Mouse (Mus musculus): ENCODE results near the gene Atp6v0a4. TPM values are rescaled to one million over a fixed set of nuclear protein-coding genes. Genes with fewer than 3 reads are reported as not detected.

The Atp6v0a4 gene
- total RNA-seq, 1 experiment, result 2.7 TPM

DNA sequence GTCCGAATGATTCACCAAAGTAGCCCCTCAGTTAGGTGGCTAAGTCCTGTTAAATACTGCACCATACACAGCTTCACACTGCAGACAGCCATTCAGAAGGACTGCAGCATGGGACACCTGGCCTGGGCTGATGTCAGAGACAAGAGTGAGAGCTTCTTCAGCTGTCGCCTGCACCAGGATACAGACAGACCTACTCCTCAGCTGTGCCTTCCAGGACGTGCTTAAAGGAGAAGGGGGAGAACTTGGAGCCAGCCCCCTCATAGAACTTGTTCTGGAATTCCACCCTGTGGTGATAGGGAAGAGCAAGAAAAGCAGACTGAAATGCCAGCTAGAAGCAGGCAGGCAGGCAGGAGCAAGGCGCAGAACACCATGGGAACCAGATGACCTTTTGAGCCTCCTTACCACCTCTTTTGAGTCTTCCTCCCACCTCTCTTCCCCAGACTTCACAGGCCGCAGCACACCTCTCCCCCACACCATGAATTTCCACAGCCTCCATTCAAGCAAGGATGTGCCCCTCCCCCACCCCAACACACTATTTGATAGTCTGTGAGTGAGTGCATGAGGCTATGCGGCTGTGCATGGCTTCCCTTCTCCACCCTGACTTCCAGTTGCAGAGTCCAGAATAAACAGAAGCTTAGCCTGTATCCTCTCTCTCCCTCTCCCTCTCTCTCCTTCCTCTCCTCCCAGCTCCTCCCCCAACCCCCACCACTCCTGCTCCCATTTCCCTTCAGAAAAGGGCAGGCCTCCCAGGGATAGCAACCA is 75.4 kb downstream of the Atp6v0a4 start:
- Histone ChIP-seq H3K9me3 (ENCODE audit: control insufficient read depth, insufficient read depth, low read depth, low read length) (no peaks in the 10 kb centered on the region), H3K4me1 (ENCODE audit: control insufficient read depth in 2 of 2, insufficient read depth in 2 of 2, low read length in 2 of 2, poor library complexity in 1 of 2) (peaks cover 0 to 5% of the 10 kb centered on the region in 2 experiments; a peak in 2 of 4 replicates), H3K36me3 (ENCODE audit: control insufficient read depth, insufficient read depth, low read length, poor library complexity, severe bottlenecking) (no peaks in the 10 kb centered on the region), H3K27ac (ENCODE audit: insufficient read depth, low read depth, low read length, poor library complexity, severe bottlenecking) (no peak overlapping the region), H3K9ac (ENCODE audit: insufficient read depth, low read depth, low read length, poor library complexity, severe bottlenecking) (no peak overlapping the region), H3K4me3 (ENCODE audit: insufficient read depth in 1 of 2, low read depth in 1 of 2, low read length in 2 of 2, poor library complexity in 1 of 2, severe bottlenecking in 1 of 2) (no peak overlapping the region)
- in situ Hi-C loops (cut with MboI; ENCODE audit: low sequenced_read_pairs in 2 of 2, unreplicated experiment in 2 of 2), result no loop called here
- TF ChIP-seq ZNF384 (IDR thresholded peaks at IDR 0.05; ENCODE audit: low read depth, low read length) (no peak), ZC3H11A (IDR thresholded peaks at IDR 0.05; ENCODE audit: borderline replicate concordance, low read depth, low read length) (no peak), CHD2 (IDR thresholded peaks at IDR 0.05; ENCODE audit: low read depth, low read length) (no peak), HCFC1 (IDR thresholded peaks at IDR 0.05; ENCODE audit: borderline replicate concordance, insufficient read depth, low read length) (no peak)
- no peak for DNase-seq (ENCODE audit: low read depth, low spot score)

DNA sequence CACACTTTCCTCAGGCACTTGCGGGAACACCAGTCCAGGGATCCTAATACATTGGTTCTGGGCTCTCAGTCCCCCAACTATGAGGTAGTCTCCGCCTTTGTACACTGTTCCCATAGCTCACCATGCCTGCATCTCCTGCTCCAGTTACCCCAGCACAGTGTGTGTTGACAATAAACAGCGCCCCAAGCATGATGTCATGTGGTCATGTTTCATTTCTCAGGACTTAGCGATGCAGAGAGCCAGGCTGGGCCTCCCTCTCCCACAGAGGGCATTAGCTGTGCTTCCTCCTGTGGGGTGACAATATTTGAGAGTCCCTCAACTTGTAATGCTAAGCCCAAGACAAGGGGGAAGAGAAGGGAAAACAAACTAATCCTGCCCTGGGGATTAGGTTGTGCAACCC is 76.4 kb downstream of the Atp6v0a4 start:
- Histone ChIP-seq H3K36me3 (ENCODE audit: control insufficient read depth, insufficient read depth, low read length, poor library complexity, severe bottlenecking) (no peaks in the 10 kb centered on the region), H3K4me1 (ENCODE audit: control insufficient read depth in 2 of 2, insufficient read depth in 2 of 2, low read length in 2 of 2, poor library complexity in 1 of 2) (peaks cover 0 to 5% of the 10 kb centered on the region in 2 experiments; a peak in 2 of 4 replicates), H3K27ac (ENCODE audit: insufficient read depth, low read depth, low read length, poor library complexity, severe bottlenecking) (no peak overlapping the region), H3K4me3 (ENCODE audit: insufficient read depth in 1 of 2, low read depth in 1 of 2, low read length in 2 of 2, poor library complexity in 1 of 2, severe bottlenecking in 1 of 2) (no peak overlapping the region), H3K9ac (ENCODE audit: insufficient read depth, low read depth, low read length, poor library complexity, severe bottlenecking) (no peak overlapping the region), H3K9me3 (ENCODE audit: control insufficient read depth, insufficient read depth, low read depth, low read length) (no peaks in the 10 kb centered on the region)
- DNase-seq (ENCODE audit: low read depth, low spot score), result no peak
- in situ Hi-C loops (cut with MboI; ENCODE audit: low sequenced_read_pairs in 2 of 2, unreplicated experiment in 2 of 2), result no loop called here
- no peak for TF ChIP-seq MAFK (IDR thresholded peaks at IDR 0.05; ENCODE audit: insufficient read depth, low read depth, low read length)

DNA sequence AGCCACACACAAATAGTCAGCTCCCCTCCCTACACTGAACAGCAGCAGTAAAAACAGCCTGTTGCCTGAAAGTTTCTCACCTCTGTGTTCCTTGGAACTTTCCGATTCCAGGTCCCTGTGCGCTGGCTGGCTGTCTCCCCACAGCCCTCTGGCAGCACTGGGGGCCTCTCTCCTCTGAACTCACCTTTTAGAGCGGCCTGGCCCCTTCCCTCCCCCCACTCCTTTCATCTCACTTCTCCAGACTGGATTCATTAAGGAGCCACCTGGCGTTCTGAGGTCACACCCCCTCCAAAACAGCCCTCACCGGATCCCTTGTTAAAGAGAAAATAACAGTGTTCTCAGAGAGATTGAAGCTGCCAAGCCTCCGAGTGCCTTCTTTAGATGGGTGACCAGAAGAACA is 77.5 kb downstream of the Atp6v0a4 start, which contains the start of gene Svopl:
Gene Svopl (minus strand): TSS at position 159 of the 400 bp plus-strand sequence.
- no peak for TF ChIP-seq ZC3H11A (IDR thresholded peaks at IDR 0.05; ENCODE audit: borderline replicate concordance, low read depth, low read length)
- no peak for TF ChIP-seq HCFC1 (IDR thresholded peaks at IDR 0.05; ENCODE audit: borderline replicate concordance, insufficient read depth, low read length)
- no peak for TF ChIP-seq MAFK (IDR thresholded peaks at IDR 0.05; ENCODE audit: insufficient read depth, low read depth, low read length)
- no peak for TF ChIP-seq ZNF384 (IDR thresholded peaks at IDR 0.05; ENCODE audit: low read depth, low read length)
- TF ChIP-seq CHD2 (IDR thresholded peaks at IDR 0.05; ENCODE audit: low read depth, low read length), result no peak
- Histone ChIP-seq H3K4me3 (ENCODE audit: insufficient read depth in 1 of 2, low read depth in 1 of 2, low read length in 2 of 2, poor library complexity in 1 of 2, severe bottlenecking in 1 of 2) (no peak within 1 kb of the TSS), H3K9ac (ENCODE audit: insufficient read depth, low read depth, low read length, poor library complexity, severe bottlenecking) (no peak within 1 kb of the TSS), H3K9me3 (ENCODE audit: control insufficient read depth, insufficient read depth, low read depth, low read length) (no peaks in the 10 kb centered on the region), H3K27ac (ENCODE audit: insufficient read depth, low read depth, low read length, poor library complexity, severe bottlenecking) (no peak within 1 kb of the TSS), H3K4me1 (ENCODE audit: control insufficient read depth in 2 of 2, insufficient read depth in 2 of 2, low read length in 2 of 2, poor library complexity in 1 of 2) (peaks cover 0 to 5% of the 10 kb centered on the region in 2 experiments; a peak in 2 of 4 replicates), H3K36me3 (ENCODE audit: control insufficient read depth, insufficient read depth, low read length, poor library complexity, severe bottlenecking) (no peaks in the 10 kb centered on the region)
- in situ Hi-C loops (cut with MboI; ENCODE audit: low sequenced_read_pairs in 2 of 2, unreplicated experiment in 2 of 2), result no loop called here
- no peak for DNase-seq (ENCODE audit: low read depth, low spot score)

DNA sequence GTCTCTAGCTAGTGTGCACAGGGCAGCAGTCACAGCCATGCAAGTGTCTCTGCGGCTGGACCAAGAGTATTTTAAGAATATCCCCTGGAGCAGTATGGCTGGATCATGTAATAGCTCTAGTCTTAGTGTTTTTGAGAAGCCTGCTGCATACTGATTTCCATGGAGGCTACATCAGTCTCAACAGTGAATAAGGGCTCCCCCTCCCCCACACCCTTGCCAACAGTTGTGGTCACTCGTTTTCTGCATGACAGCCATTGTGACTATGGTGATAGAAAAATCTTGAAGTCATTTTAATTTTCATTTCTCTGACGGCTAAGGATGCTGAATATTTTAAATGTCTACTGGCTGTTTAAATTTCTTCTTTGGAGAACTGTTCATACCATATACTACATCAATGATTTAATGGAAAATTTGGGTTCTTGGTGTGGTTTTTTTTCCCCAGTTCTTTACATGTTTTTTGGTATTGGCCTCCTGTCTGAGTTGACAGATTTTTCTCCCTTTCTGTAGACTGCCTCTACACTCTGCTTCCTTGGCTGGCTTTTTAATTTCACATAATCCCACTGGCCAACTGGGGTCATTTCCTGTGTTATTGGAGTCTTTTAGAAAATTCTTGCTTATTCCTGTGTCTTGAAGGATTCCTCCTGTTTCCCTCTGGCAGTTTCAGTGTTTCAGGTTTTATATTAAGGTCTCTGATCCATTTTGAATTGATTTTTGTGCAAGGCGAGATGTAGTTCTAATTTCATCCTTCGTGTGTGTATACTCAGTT is 91.4 kb downstream of the Atp6v0a4 start:
- no peaks in the 10 kb centered on the region for H3K9me3 ChIP-seq (ENCODE audit: control insufficient read depth, insufficient read depth, low read depth, low read length)
- H3K27ac ChIP-seq (ENCODE audit: insufficient read depth, low read depth, low read length, poor library complexity, severe bottlenecking), result no peak overlapping the region
- in situ Hi-C loops (cut with MboI; ENCODE audit: low sequenced_read_pairs in 2 of 2, unreplicated experiment in 2 of 2), result no loop called here

More for the DNA sequence above, 91.4 kb downstream of the Atp6v0a4 start:
- DNase-seq (ENCODE audit: low read depth, low spot score), result no peak
- Histone ChIP-seq H3K4me3 (ENCODE audit: insufficient read depth in 1 of 2, low read depth in 1 of 2, low read length in 2 of 2, poor library complexity in 1 of 2, severe bottlenecking in 1 of 2) (no peak overlapping the region), H3K4me1 (ENCODE audit: control insufficient read depth in 2 of 2, insufficient read depth in 2 of 2, low read length in 2 of 2, poor library complexity in 1 of 2) (no peaks in the 10 kb centered on the region), H3K9ac (ENCODE audit: insufficient read depth, low read depth, low read length, poor library complexity, severe bottlenecking) (no peak overlapping the region), H3K36me3 (ENCODE audit: control insufficient read depth, insufficient read depth, low read length, poor library complexity, severe bottlenecking) (no peaks in the 10 kb centered on the region)
- no peak for TF ChIP-seq ZC3H11A (IDR thresholded peaks at IDR 0.05; ENCODE audit: borderline replicate concordance, low read depth, low read length)
- TF ChIP-seq CHD2 (IDR thresholded peaks at IDR 0.05; ENCODE audit: low read depth, low read length), result no peak
- TF ChIP-seq MAFK (IDR thresholded peaks at IDR 0.05; ENCODE audit: insufficient read depth, low read depth, low read length), result no peak
- no peak for TF ChIP-seq ZNF384 (IDR thresholded peaks at IDR 0.05; ENCODE audit: low read depth, low read length)
- TF ChIP-seq HCFC1 (IDR thresholded peaks at IDR 0.05; ENCODE audit: borderline replicate concordance, insufficient read depth, low read length), result no peak

All from ES-E14 (cell line).